13 mouse cellular contexts compared by ENCODE assay signal in the genomic region with DNA sequence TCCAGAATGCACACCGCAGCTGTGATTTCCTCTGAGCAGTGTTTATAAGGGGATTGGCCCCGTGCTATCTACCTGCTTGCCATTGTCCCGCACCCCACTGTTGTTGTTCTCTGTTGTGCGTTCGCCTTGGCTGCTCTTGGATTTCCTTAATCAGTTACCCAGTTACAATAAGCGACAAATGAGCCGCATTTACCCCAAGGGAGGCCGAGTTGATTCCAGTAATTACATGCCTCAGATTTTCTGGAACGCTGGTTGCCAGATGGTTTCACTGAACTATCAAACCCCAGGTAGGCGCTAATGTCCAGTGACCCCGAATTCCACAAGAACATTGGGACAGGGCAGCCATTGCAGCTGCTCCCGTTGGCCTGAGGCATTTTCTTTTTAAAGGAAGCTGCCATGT.
DNase-seq lines count a peak whose midpoint lies in the region; ATAC-seq and TF ChIP-seq lines count a peak whose summit lies in the region.
"Had no signal": no experiment of that assay in that cellular context is flagged by ENCODE, and none has a peak within 500 bp of the region (broad histone marks: within the 10 kb centered on the region; RNA-seq: fewer than 3 reads in every experiment).

No protein-coding gene starts in this region.

- no peaks in the 10 kb centered on the region for H3K27me3 ChIP-seq in cerebellum, adult 2 months (ENCODE audit: control insufficient read depth, insufficient read depth, low read length)
- no peaks in the 10 kb centered on the region for H3K27me3 ChIP-seq in hindbrain, embryonic 13.5 days
- H3K27me3 ChIP-seq in midbrain, postnatal 0 days (ENCODE audit: insufficient read depth, low read length) = no peaks in the 10 kb centered on the region
- no peaks in the 10 kb centered on the region for H3K27me3 ChIP-seq in limb, embryonic 10.5 days (ENCODE audit: low read depth, poor library complexity, severe bottlenecking)
- H3K27me3 ChIP-seq: heart, embryonic 12.5 days had no signal

- 0 out of 2 replicates have a peak, but pooled peaks have one; percentile 44 for ATAC-seq in hindbrain, embryonic 13.5 days (ENCODE audit: low FRiP score)
- ATAC-seq in midbrain, postnatal 0 days (ENCODE audit: low FRiP score) = no peak
- no peak for ATAC-seq in megakaryocyte-erythroid progenitor cell, adult 5-6 weeks (replicated peaks; ENCODE audit: low FRiP score, low TSS enrichment, poor library complexity, severe bottlenecking)
- ATAC-seq: intestine, embryonic 16.5 days had no signal

- H3K4me3 ChIP-seq in cerebellum, adult 2 months (replicated peaks; ENCODE audit: insufficient read depth, low read depth, low read length) = no peak overlapping the region
- no peak overlapping the region for H3K4me3 ChIP-seq in hindbrain, embryonic 13.5 days
- no peak overlapping the region for H3K4me3 ChIP-seq in midbrain, postnatal 0 days (ENCODE audit: low read depth, low read length)
- H3K4me3 ChIP-seq in limb, embryonic 10.5 days = no peak overlapping the region
- H3K4me3 ChIP-seq: heart, embryonic 12.5 days had no signal

- H3K36me3 ChIP-seq in hindbrain, embryonic 13.5 days = peaks cover 12% of the 10 kb centered on the region
- H3K36me3 ChIP-seq in midbrain, postnatal 0 days (ENCODE audit: insufficient read depth, low read length) = peaks cover 5% of the 10 kb centered on the region; the same call in 1 of the 2 replicates
- no peaks in the 10 kb centered on the region for H3K36me3 ChIP-seq in limb, embryonic 10.5 days

- TF ChIP-seq CTCF in cerebellum, adult 2 months (IDR thresholded peaks at IDR 0.05; ENCODE audit: borderline replicate concordance, insufficient read depth, low read depth, low read length) = no peak
- no peak for TF ChIP-seq CTCF in midbrain, postnatal 0 days (IDR thresholded peaks at IDR 0.05)

- H3K27ac ChIP-seq in cerebellum, adult 2 months (ENCODE audit: insufficient read depth, low read length) = peak overlapping the region; percentile 56
- peak overlapping the region; percentile 68 for H3K27ac ChIP-seq in hindbrain, embryonic 13.5 days
- H3K27ac ChIP-seq in midbrain, postnatal 0 days (ENCODE audit: low read depth, low read length) = no peak overlapping the region
- H3K27ac ChIP-seq in limb, embryonic 10.5 days = no peak overlapping the region

- DNase-seq in kidney, adult 11 months = peak; percentile 34
- no peak for DNase-seq in kidney, adult 18-20 months
- DNase-seq in cerebellum, adult 2 months = peak; percentile 68 to 85
- DNase-seq in midbrain, postnatal 0 days (ENCODE audit: low spot score) = peak; percentile 76
- no peak for DNase-seq in frontal cortex, postnatal 10 days (ENCODE audit: low spot score in 2 of 2)
- no peak for DNase-seq in limb, embryonic 10.5 days (ENCODE audit: low spot score)
- DNase-seq: lung, embryonic 14.5 days; spleen, adult 18-20 months; thymus, postnatal 14 days had no signal

- H3K4me2 ChIP-seq in hindbrain, embryonic 13.5 days = no peak overlapping the region
- no peak overlapping the region for H3K4me2 ChIP-seq in midbrain, postnatal 0 days (ENCODE audit: low read depth, low read length, poor library complexity, severe bottlenecking)
- H3K4me2 ChIP-seq: heart, embryonic 12.5 days; lung, embryonic 14.5 days had no signal

- TF ChIP-seq POLR2A in cerebellum, adult 2 months (IDR thresholded peaks at IDR 0.05; ENCODE audit: borderline replicate concordance, insufficient read depth, low read length) = no peak

- H3K9ac ChIP-seq in hindbrain, embryonic 13.5 days = no peak overlapping the region
- no peak overlapping the region for H3K9ac ChIP-seq in midbrain, postnatal 0 days (replicated peaks; ENCODE audit: low read length, poor library complexity, severe bottlenecking)
- H3K9ac ChIP-seq: heart, embryonic 12.5 days; lung, embryonic 14.5 days had no signal

- no peaks in the 10 kb centered on the region for H3K9me3 ChIP-seq in hindbrain, embryonic 13.5 days
- no peaks in the 10 kb centered on the region for H3K9me3 ChIP-seq in midbrain, postnatal 0 days (ENCODE audit: low read length)
- no peaks in the 10 kb centered on the region for H3K9me3 ChIP-seq in limb, embryonic 10.5 days (replicated peaks)
- H3K9me3 ChIP-seq: heart, embryonic 12.5 days had no signal

- H3K4me1 ChIP-seq in cerebellum, adult 2 months (ENCODE audit: control insufficient read depth, insufficient read depth, low read length) = peaks cover 14% of the 10 kb centered on the region; the same call in 1 of the 2 replicates
- peaks cover 10% of the 10 kb centered on the region for H3K4me1 ChIP-seq in hindbrain, embryonic 13.5 days (replicated peaks)
- no peaks in the 10 kb centered on the region for H3K4me1 ChIP-seq in midbrain, postnatal 0 days (ENCODE audit: insufficient read depth, low read length)
- peaks cover 4% of the 10 kb centered on the region for H3K4me1 ChIP-seq in limb, embryonic 10.5 days

- WGBS in cerebellum, adult 2 months = 10% methylated on average over 12 of the region's 12 CpGs
- 31% methylated on average over 12 of the region's 12 CpGs for WGBS in hindbrain, embryonic 13.5 days
- 59% methylated on average over 12 of the region's 12 CpGs for WGBS in midbrain, postnatal 0 days
- whole genome bisulfite sequencing in limb, embryonic 10.5 days = 82% methylated on average over 12 of the region's 12 CpGs

Comparison
In these comparisons a context has a peak if more than half of its experiments do, and no peak if none do; other contexts are left out.
1. DNase-seq: peak in kidney, adult 11 months (single experiment), cerebellum, adult 2 months (2 of 2) and midbrain, postnatal 0 days (single experiment); none in kidney, adult 18-20 months (single experiment), frontal cortex, postnatal 10 days (0 of 2) and limb, embryonic 10.5 days (single experiment).
2. H3K27ac ChIP-seq: peak in cerebellum, adult 2 months (single experiment) and hindbrain, embryonic 13.5 days (single experiment); none in midbrain, postnatal 0 days (single experiment) and limb, embryonic 10.5 days (single experiment).